Mouse (Mus musculus) urinary bladder, postnatal 36 days (tissue): Measurements from ENCODE around the gene Hhex.

Experiments used
- DNase-seq, 2 experiments: peaks; one replicate each; pipeline ENCODE4 v3.0.0; 2022; ENCODE audit warnings: low spot score in 2 of 2, mixed read lengths in 1 of 2

Gene Hhex

GRCm38 (mm10) chr19:37449246-37449645 is 14.6 kb downstream of the Hhex start:
- no peak for DNase-seq

GRCm38 (mm10) chr19:37455528-37455927 is 20.9 kb downstream of the Hhex start:
- no peak for DNase-seq

- DNase-seq: no peak
Observed at GRCm38 (mm10) chr19:37455961-37456360, 21.4 kb downstream of the Hhex start.

DNA sequence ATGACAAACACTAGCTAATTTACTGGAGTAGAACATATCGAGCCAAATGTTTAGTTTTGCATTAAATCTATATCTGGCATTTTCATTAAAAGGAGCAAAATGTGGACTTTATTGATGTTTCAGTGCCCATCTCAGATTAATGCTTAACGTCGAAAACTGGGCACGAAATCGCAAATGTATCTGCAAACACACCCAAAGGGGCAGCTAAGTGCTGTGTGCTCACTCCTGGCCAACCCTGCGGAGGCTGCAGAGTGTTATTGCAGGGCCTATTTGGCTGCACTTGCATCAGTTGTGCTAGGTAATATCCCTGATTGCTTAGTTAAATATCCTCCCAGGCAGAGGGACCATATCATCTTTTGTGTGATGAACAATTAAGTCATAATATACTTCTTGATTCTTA is 23.4 kb downstream of the Hhex start:
- no peak for DNase-seq

DNA sequence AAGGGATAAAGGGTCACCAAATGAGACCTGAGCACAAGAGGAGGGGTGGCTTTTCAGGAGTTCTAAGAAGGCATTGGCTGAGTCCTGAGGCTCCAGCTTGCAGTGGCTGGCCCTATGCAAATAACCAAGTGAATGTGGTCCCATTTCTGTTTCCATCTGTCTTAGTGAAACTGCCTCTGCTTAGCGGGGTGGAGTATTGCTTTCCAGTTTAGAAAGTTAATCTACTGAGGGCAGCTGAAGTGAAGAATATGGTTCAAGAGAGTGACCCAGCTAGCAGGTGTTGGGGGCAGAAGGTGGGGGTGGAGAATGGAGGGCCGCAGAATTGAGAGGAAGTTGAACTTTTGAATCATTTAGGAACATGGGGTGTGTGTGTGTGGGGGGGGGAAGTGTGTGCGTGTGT is 31.8 kb downstream of the Hhex start:
- no peak for DNase-seq

GRCm38 (mm10) chr19:37466978-37467377 is 32.4 kb downstream of the Hhex start:
- no peak for DNase-seq

DNA sequence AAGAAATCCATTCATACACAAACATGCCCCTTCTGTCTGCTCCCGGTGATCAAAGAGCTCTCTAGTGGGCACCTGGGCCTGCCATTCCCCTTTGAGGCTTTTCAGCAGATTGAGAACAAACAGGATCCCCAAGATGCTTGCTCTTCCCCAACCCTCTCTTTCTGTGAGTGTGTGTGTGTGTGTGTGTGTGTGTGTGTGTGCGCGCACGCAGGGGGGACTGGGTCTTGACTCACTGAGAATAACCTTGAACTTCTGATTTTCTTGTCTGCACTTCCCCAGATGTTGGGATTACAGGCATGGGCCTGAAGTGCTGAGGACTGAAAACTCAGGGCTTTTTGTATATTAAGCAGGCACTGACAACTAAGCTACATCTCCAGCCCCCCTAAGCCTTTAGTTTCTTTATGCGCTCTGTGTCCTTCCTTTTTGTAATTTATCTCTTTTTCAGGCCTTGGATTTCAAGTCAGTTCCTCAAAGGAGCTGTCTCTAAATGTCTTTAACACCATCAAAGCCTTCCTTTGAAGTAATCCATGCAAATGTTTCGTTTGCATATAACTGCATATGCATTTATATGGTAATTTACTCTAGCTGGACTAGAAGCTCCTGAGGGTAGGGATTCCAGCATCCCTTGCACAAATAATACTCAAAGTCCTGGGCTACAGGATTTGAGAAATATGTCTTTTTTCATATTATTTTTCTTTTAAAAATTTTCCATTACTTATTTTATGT is 34.4 kb downstream of the Hhex start:
- DNase-seq: no peak

- no peak for DNase-seq
Observed at GRCm38 (mm10) chr19:37471680-37472079, 37.1 kb downstream of the Hhex start.

DNA sequence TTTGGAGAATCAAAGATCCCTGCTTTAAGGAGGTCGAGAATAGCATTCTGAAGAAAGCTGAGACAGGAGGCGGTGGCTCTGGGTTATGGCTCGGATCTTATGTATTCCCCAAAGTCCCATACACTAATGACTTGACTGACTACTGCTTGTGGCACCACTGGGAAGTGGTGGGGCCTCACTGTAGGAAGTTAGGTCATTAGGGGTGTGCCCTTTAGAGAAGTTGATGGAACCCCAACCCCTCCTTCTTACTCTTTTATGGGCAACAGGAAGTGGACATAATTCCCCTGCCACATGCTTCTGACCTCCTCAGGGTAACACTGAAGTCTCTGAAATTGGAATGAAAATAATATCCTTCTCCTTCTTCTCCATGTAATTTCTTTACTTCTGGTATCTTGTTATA is 38.0 kb downstream of the Hhex start:
- DNase-seq: no peak

DNA sequence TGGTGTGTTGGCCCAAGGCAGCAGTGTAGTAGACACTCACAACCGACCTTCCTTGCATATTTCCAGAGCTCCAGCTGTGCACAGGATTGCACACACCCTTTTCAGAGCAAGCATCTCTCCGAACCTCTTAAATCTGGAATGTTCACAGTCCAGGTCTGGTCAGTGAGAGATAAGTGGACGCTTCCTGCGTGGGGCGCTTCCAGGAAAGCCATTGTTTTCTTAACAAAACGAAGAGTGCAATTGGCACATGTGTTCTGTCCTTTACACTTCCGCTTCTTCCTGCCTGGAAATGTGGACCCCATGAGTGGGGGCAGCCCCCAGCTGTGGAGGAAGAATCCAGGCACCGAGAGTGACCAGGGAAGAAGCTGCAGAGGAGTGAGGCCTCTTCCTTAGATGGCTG is 47.1 kb downstream of the Hhex start:
- DNase-seq: no peak

DNA sequence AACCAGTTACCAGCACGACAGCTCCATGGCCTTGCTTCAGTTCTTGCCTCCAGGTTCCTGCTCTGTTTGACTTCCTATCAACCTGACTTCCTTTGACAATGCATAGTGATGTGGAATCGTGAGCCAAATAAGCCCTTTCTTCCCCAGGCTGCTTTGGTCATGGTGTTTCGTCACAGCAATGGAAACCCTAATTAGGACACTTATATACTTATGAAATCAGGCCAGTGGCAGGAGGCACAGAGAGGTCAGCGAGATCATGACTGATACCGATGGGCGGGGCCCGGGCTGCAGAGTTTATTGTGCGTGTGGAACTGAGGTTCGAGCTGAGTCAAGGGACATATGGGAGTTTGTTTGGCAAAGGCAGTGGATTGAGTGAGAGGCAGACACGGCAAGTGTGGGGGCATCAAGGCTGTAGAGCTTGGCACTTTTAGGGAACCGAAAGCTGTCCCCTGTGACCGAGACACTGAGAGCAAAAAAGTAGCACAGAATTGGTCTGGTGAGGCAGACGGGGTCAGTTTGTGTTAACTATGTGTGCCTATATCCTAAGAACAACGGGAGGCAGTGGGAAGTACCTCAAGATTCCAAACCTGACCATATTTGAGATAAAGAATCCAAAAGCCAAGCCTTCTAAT is 48.1 kb downstream of the Hhex start:
- no peak for DNase-seq

DNA sequence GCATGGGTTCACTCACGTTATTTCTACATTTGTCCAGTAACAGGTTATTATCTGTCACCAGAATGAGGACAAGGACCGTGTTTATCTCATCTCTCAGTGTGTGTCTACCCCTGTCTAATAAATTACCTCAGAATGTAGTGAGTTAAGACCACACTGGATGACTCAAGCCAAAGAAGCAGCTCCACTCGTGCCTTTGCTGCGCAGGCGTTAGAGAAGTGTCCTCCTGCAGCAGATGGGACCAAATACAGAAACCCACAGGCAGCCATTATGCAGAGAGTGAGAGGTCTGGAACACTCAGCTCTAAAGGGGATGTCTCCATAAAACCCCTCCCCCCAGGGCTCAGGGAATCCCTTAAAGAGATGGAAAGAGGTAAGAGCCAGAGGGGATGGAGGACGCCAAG is 50.2 kb downstream of the Hhex start:
- DNase-seq: no peak

DNA sequence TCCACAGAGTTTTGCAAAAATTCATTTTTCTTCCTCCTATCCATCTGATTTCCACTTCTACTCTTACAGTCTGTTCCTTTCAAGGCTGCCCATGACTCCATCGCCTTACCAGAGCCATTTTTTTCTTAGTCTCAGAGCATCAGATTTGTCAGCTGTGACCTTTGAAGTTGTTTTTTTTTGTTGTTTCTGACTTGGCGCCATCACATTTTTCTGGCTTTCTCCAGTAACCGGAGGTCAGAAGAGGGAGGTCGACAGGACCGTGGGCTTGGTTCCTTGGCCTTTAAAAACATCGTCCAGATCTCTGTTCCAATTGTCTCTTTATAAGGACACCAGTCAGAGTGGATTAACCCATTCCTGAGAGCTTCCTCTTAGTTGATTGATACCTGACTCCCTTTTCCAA is 52.2 kb downstream of the Hhex start:
- no peak for DNase-seq

- DNase-seq: no peak
Observed at GRCm38 (mm10) chr19:37487811-37488475, 53.3 kb downstream of the Hhex start.

DNA sequence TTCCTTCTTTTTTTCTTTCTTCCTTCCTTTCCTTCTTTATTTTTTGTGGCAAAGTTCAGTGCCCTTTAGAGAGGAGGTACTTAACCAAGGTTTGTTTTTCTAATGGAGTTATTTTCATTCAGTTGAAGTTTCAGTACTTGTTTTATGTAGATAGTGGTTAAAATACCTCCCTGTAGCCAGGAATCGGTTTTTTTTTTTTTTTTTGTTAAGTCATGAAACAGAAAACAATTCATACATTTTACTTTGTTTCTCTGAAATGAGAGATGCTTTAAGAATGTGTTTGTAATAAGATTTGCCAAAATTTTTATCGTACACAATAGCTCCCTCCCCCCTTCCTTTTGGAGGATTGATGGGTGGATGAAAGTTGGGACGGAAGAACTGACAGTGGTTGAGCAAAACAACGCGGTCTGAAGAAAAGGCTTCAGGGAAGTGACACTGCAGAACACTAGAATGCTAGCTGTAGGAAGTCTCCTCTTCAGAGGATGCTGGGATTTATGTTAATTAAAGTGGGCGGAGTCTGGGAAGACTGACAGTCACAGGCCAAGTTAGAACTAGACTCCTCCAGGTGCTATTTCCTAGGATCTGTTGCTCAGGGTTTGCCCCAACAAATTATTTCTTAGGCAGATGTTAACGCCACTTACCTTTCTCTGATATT is 54.1 kb downstream of the Hhex start:
- no peak for DNase-seq
